Mouse (Mus musculus) kidney, adult 2 months (tissue): Measurements from ENCODE around the gene Igf1r.

Source experiments
- CTCF ChIP-seq: fragments of 200-500 bp; conservative IDR thresholded peaks from 2 replicates; pipeline ENCODE4 v1.5.1; 2011; ENCODE audit warnings: low read depth, mild to moderate bottlenecking, control low read depth, low read length, moderate library complexity, mixed read lengths; ENCODE audit not compliant: insufficient read depth, insufficient read length
- POLR2A ChIP-seq: fragments of 200-500 bp; IDR thresholded peaks from one replicate; pipeline ENCODE4 v1.6.1; 2011; ENCODE audit warnings: low read depth, low read length, control low read depth

DNA sequence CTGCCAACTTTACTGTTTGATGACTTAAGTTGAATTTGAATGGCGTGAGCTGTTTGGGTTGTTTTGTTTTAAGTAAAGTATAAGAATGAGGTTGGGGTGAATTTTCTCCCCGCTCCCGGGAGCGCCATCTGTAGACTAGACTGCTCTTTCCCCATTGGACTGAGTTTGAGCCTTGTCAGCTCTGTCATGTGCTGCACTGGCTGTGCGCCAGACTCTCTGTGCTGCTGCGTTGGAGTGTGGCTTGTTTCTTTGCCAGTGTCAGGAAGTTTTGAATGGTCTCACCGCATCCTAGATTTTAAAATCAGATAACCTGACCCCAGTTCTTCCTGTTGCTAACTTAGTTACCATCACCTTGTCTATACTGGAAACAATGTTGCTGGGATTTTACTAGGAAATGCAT lies 118.0 kb downstream of the Igf1r start:
- TF ChIP-seq POLR2A (no peak), CTCF (no peak)
